Mouse (Mus musculus): ENCODE data around the gene Swap70.

The Swap70 gene

GRCm38 (mm10) chr7:110237837-110238451 lies 16.4 kb downstream of the Swap70 start:
- no peak for DNase-seq (ENCODE audit: low spot score in 2 of 2)

GRCm38 (mm10) chr7:110239590-110239989 lies 18.1 kb downstream of the Swap70 start:
- DNase-seq (ENCODE audit: low spot score in 2 of 2): no peak

- DNase-seq (ENCODE audit: low spot score in 2 of 2): peak in 1 of 2 experiments; percentile 71
These were observed 20.2 kb downstream of the Swap70 start for GRCm38 (mm10) chr7:110241472-110242289.

DNA sequence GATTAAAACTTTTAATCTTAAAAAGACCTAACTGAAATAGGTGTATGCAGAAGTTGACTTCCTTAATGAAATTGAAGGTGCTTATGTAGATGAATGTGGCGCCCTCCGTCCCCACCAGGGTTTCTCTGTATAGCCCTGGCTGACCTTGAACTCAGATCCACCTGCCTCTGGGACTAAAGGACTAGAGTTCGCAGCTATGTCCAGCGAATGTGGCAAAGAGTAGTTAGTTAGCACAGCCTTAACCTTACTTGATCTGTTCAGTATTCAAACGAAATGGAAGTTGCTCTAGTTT lies 20.7 kb downstream of the Swap70 start:
- DNase-seq (ENCODE audit: low spot score in 2 of 2): no peak

- no peak for DNase-seq (ENCODE audit: low spot score in 2 of 2)
These were observed 23.6 kb downstream of the Swap70 start for GRCm38 (mm10) chr7:110245128-110245527.

- no peak for DNase-seq (ENCODE audit: low spot score in 2 of 2)
These were observed 25.0 kb downstream of the Swap70 start for GRCm38 (mm10) chr7:110246526-110246925.

GRCm38 (mm10) chr7:110247801-110248200 lies 26.3 kb downstream of the Swap70 start:
- DNase-seq (ENCODE audit: low spot score in 2 of 2): no peak

- no peak for DNase-seq (ENCODE audit: low spot score in 2 of 2)
These were observed 27.2 kb downstream of the Swap70 start for GRCm38 (mm10) chr7:110248677-110249076.

DNA sequence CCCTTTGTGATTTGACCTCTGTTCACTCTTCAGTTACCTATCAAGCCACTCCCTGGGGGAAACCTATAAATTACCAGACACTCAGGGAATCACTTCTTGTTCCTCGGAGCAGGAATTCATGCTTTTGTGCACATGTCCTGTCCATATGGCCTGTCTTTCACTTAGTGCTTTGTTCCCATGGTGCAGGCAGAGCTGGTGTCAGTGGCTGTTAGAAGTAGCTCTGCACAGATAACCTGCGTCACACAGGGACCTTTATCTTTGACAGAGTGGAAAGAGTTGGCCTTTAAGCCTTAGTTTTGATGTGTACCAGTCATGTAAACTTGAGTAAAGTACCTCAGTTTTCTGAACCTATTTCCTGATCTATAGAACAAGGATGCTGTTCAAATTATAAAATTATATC lies 32.4 kb downstream of the Swap70 start:
- no peak for DNase-seq (ENCODE audit: low spot score in 2 of 2)

GRCm38 (mm10) chr7:110254395-110254794 lies 32.9 kb downstream of the Swap70 start:
- DNase-seq (ENCODE audit: low spot score in 2 of 2): no peak

- DNase-seq (ENCODE audit: low spot score in 2 of 2): no peak
These were observed 35.5 kb downstream of the Swap70 start for GRCm38 (mm10) chr7:110257059-110257458.

GRCm38 (mm10) chr7:110258196-110258950 lies 36.9 kb downstream of the Swap70 start:
- no peak for DNase-seq (ENCODE audit: low spot score in 2 of 2)

DNA sequence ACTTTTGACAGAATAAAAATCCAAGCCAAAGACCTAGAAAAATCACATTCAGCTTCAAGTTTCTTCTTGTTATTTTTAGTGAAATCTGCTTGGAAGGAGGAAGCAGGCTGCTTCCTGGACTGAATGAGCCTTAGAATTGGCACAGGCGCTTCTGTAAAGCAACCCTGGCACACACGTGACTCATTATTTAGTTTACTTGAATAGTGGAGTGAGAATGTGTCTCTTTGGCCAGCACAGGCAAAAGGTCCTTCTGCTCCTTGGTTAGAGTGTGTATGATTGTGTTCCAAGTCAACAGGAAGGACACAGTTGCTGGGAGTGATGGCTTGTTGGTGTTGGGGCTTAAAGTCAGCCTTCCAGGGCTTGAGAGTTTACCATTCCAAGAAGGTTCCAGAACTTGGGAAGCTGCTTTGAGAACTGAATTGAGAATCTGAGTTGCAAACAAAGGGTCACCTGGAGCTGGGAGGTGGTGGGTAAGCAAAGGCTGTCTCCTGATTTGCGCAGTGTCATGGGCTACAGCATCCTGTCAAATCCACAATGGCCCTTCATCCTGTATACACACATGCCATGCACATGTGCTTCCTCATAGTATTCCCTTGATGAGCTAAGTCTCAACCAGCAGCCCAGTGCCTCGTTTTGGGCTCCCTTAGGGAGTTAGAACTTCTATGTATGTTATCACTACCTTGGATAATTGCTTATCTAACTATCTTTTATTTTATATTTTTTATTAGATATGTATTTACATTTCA lies 38.6 kb downstream of the Swap70 start:
- DNase-seq (ENCODE audit: low spot score in 2 of 2): no peak

DNA sequence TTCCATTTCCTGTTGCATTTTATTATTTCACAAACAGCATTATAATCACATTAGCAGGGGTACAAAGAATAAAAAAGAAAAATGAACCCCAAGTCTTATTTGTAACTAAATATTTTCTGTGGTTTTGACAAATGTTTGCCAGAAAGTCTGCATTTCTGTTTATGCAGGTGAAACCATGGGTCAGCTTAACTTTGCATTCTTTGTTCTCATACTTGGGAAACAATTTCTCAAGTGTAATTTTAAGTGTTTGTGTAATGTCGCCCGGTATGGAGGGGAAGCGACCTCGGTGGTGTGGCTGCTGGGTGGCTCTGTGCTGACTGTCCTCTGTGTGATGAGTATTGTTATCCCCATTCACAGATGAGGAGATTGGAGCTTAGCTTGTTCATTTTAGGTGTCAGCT lies 40.3 kb downstream of the Swap70 start:
- no peak for DNase-seq (ENCODE audit: low spot score in 2 of 2)

DNA sequence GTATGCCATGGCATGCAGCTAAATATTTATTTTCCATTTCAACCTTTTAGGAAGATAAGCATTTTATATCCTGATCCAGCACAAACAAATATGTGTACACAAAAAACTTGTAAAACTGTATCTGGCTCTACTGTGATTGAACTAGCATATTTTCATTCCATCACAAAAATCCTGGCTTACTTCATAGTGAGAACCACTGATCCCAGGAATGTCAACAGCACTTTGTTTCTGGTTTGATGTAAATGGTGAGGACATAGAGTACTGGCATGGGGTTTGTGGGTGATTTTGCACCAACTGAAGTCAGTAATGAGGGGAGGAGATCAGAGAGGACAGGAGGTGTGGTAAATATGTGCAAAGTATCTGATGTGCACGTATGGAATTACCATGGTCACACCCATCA lies 41.1 kb downstream of the Swap70 start:
- no peak for DNase-seq (ENCODE audit: low spot score in 2 of 2)

DNA sequence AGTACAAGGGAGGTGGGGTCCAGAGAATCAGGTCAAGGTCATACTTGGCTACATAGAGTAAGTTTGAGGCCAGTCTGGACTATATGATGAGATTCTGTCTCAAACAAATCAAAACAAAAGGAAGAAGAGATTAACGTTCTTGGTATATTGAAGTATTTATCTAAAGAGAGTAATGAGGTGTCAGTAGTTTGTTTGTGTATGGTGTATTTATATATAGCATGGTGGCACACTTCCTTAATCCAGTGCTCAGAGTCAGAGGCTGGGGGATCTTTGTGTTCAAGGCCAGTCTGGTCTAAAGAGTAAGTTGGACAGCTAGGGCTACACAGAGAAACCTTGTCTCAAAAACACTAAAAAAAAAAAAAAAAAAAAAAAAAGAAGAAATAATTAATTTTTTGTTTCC lies 42.0 kb downstream of the Swap70 start:
- DNase-seq (ENCODE audit: low spot score in 2 of 2): no peak

DNA sequence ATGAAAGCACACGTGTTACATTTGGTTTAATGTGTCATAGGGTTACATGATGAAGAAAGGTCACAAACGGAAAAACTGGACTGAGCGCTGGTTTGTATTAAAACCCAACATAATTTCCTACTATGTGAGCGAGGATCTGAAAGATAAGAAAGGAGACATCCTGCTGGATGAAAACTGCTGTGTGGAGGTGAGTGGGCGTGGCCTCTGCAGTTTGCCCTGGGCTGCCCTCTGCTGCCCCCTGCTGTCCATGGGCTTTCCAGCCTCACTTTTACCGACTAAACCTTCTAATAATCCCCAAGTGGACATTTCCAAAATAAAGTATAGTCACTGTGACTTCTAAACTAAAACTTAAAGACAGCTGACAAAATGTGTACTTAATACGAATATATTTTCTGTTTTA lies 44.3 kb downstream of the Swap70 start:
- peak; percentile 74 to 88 for DNase-seq (ENCODE audit: low spot score in 2 of 2)

DNA sequence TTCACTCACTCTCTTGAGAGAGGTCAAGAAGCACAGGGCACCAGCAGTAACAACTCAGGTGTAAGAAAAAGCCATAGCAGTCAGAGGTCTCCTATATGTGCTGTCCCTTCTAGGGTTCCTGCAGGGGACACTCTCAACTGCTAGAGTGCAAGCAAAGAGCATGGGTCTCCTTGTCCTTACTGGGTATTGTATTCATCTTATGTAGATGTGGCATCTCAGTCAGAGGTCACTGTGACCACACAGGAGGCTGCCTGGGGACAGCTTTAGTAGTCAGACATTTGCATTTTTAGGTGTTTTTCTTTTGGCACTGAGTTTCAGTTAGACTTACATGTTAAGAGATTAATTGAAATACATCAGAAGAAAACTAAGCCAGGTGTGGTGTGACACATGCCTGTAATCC lies 45.5 kb downstream of the Swap70 start:
- no peak for DNase-seq (ENCODE audit: low spot score in 2 of 2)

DNA sequence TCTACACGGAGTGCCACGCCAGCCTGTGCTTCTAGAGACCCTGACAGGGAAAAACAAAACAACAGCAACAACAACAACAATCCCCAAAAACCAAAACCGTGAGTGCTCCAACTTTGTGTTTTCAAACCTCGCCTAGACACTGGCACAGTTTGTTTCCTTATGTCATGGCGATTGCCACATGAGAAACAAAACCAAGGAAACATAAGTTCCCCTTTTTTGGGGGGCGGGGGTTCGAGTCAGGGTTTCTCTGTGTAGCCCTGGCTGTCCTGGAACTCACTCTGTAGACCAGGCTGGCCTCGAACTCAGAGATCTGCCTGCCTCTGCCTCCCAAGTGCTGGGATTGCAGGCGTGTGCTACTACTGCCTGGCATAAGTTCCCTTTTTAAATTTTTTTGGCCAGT lies 46.5 kb downstream of the Swap70 start:
- DNase-seq (ENCODE audit: low spot score in 2 of 2): no peak

- DNase-seq (ENCODE audit: low spot score in 2 of 2): no peak
These were observed 47.0 kb downstream of the Swap70 start for GRCm38 (mm10) chr7:110268511-110268910.

- DNase-seq (ENCODE audit: low spot score in 2 of 2): no peak
These were observed 48.3 kb downstream of the Swap70 start for GRCm38 (mm10) chr7:110269777-110270176.

GRCm38 (mm10) chr7:110270455-110270854 lies 48.9 kb downstream of the Swap70 start:
- peak; percentile 56 to 67 for DNase-seq (ENCODE audit: low spot score in 2 of 2)
